Mouse (Mus musculus) forebrain, embryonic 11.5 days (tissue): ENCODE measurements around the gene Tnip3. TPM values are rescaled to one million over a fixed set of nuclear protein-coding genes. Genes with fewer than 3 reads are reported as not detected.

Experiments used
- ATAC-seq: fragments of 200-750 bp; cut with Nextera tagmentation; replicated peaks from 2 replicates; pipeline ENCODE4 v1.8.0; 2017; ENCODE audit warnings: moderate TSS enrichment; ENCODE audit not compliant: low FRiP score
- DNase-seq: peaks from one replicate; pipeline ENCODE4 v3.0.0-alpha.2; 2017; ENCODE audit warnings: low spot score
- H3K27ac ChIP-seq: fragments of 300-500 bp; sonication (generic); 2 replicates; pipeline ENCODE4 v1.5.1; 2014; ENCODE audit warnings: low read depth, low read length
- H3K27me3 ChIP-seq: fragments of 300-500 bp; sonication (generic); 2 replicates; pipeline ENCODE4 v1.6.1; 2014; ENCODE audit warnings: mild to moderate bottlenecking, low read length, mixed read lengths; ENCODE audit not compliant: control insufficient read depth, insufficient read depth
- H3K36me3 ChIP-seq: fragments of 300-500 bp; sonication (generic); 2 replicates; pipeline ENCODE4 v1.6.1; 2014; ENCODE audit warnings: mild to moderate bottlenecking, low read length, moderate library complexity, mixed read lengths; ENCODE audit not compliant: control insufficient read depth, insufficient read depth
- H3K4me1 ChIP-seq: fragments of 300-500 bp; sonication (generic); replicated peaks from 2 replicates; pipeline ENCODE4 v1.6.1; 2014; ENCODE audit warnings: low read length, mixed read lengths; ENCODE audit not compliant: control insufficient read depth, insufficient read depth
- H3K4me2 ChIP-seq: fragments of 300-500 bp; sonication (generic); 2 replicates; pipeline ENCODE4 v1.6.1; 2014; ENCODE audit warnings: low read depth, mild to moderate bottlenecking, low read length, moderate library complexity, mixed read lengths; ENCODE audit not compliant: severe bottlenecking
- H3K4me3 ChIP-seq: fragments of 300-500 bp; sonication (generic); 2 replicates; pipeline ENCODE4 v1.5.1; 2014; ENCODE audit warnings: low read depth, low read length
- H3K9ac ChIP-seq: fragments of 300-500 bp; sonication (generic); 2 replicates; pipeline ENCODE4 v1.6.1; 2014; ENCODE audit warnings: low read length
- H3K9me3 ChIP-seq: fragments of 300-500 bp; sonication (generic); 2 replicates; pipeline ENCODE4 v1.6.1; 2016; ENCODE audit warnings: low read length, mixed read lengths; ENCODE audit not compliant: control insufficient read depth
- WGBS: fragments of 180-500 bp; shearing (Covaris S2); extraction: QIAGEN DNeasy Blood & Tissue Kit; methylation state at CpG from one replicate; pipeline ENCODE4 v1.1.7; 2014; 5-methylcytosine and 5-hydroxymethylcytosine counted together
- polyA plus RNA-seq: library from polyadenylated mRNA; unstranded; fragments of >200 nt; fragmentation: Nextera tagmentation; extraction: Ambion mirVana; gene quantifications from 2 replicates; pipeline ENCODE4 v1.2.1, GENCODE M21; 2014

The Tnip3 gene
- polyA plus RNA-seq, 1 experiment from 2014 or later, result not detected

- Histone ChIP-seq H3K9me3 (no peaks in the 10 kb centered on the region), H3K9ac (no peak overlapping the region), H3K36me3 (no peaks in the 10 kb centered on the region), H3K4me3 (no peak overlapping the region), H3K27ac (no peak overlapping the region), H3K4me1 (no peaks in the 10 kb centered on the region), H3K27me3 (no peaks in the 10 kb centered on the region), H3K4me2 (no peak overlapping the region)
- no peak for DNase-seq
- ATAC-seq, result no peak
Measured at GRCm38 (mm10) chr6:65611834-65612233, 86.7 kb downstream of the Tnip3 start.

DNA sequence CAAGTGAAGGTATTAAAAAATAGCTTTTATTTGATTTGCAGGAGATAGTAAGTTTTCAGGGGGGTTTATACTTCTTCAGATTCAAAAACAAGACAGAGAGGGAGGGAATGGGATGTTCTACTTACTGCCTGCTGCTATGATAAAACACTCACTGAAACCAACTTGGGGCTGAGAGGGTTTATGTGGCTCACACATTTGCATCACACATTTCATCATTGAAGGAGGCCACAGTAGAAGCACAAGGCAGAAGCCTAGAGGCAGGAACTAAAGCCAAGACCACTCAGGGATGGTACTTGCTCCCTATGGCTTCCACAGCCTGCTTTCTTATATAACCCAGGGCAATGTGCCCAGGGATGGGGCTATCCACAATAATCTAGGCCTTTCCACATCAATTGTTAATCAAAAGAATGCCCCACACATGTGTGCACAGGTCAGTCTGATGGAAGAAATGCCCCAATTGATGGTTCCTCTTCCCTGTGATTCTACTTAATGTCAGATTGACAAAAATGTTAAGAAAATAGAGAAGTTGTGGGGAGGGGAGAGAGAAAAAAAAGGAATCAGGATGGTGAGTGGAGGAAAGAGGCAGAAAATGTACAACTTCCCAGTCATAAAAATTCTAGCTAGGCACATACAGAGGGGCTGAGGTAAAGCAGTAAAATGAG lies 88.9 kb downstream of the Tnip3 start:
- Histone ChIP-seq H3K9ac (no peak overlapping the region), H3K4me3 (no peak overlapping the region), H3K9me3 (no peaks in the 10 kb centered on the region), H3K27ac (no peak overlapping the region), H3K36me3 (no peaks in the 10 kb centered on the region), H3K27me3 (no peaks in the 10 kb centered on the region), H3K4me1 (no peaks in the 10 kb centered on the region), H3K4me2 (no peak overlapping the region)
- DNase-seq (no peak), ATAC-seq (no peak)

DNA sequence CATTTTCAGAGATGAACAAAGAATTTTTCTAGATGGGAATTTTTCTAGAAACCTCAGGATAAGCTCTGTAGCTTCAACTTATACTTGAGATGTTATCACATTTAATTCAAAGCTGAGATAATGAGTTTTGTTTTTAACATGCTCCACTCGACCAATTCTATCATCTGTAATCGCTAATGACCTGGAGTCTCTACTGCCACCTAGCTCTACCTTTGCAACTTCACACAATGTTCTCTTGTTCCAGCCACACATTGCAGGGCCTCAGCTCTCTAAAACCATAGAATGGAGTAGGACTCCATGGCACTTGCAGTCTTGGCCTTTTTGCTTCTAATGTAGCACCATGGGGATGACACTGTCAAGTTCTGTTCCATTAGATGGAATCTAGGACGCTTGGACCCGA lies 90.5 kb downstream of the Tnip3 start:
- 66% methylated on average over 4 of the region's 4 CpGs for WGBS
- no peak overlapping the region for H3K27ac ChIP-seq

GRCm38 (mm10) chr6:65621260-65621659 lies 96.1 kb downstream of the Tnip3 start:
- ATAC-seq (no peak), DNase-seq (no peak)
- H3K4me1 ChIP-seq, result no peaks in the 10 kb centered on the region
- H3K27me3 ChIP-seq, result no peaks in the 10 kb centered on the region
- H3K27ac ChIP-seq, result no peak overlapping the region
- H3K4me3 ChIP-seq, result no peak overlapping the region
- H3K9me3 ChIP-seq, result no peaks in the 10 kb centered on the region
- no peak overlapping the region for H3K4me2 ChIP-seq
- no peaks in the 10 kb centered on the region for H3K36me3 ChIP-seq
- H3K9ac ChIP-seq, result no peak overlapping the region

More for the DNA sequence above, 90.5 kb downstream of the Tnip3 start:
- no peaks in the 10 kb centered on the region for H3K36me3 ChIP-seq
- H3K4me2 ChIP-seq, result no peak overlapping the region
- no peak overlapping the region for H3K9ac ChIP-seq
- no peak overlapping the region for H3K4me3 ChIP-seq
- DNase-seq, result no peak
- H3K4me1 ChIP-seq, result no peaks in the 10 kb centered on the region
- ATAC-seq, result no peak
- no peaks in the 10 kb centered on the region for H3K9me3 ChIP-seq
- no peaks in the 10 kb centered on the region for H3K27me3 ChIP-seq

DNA sequence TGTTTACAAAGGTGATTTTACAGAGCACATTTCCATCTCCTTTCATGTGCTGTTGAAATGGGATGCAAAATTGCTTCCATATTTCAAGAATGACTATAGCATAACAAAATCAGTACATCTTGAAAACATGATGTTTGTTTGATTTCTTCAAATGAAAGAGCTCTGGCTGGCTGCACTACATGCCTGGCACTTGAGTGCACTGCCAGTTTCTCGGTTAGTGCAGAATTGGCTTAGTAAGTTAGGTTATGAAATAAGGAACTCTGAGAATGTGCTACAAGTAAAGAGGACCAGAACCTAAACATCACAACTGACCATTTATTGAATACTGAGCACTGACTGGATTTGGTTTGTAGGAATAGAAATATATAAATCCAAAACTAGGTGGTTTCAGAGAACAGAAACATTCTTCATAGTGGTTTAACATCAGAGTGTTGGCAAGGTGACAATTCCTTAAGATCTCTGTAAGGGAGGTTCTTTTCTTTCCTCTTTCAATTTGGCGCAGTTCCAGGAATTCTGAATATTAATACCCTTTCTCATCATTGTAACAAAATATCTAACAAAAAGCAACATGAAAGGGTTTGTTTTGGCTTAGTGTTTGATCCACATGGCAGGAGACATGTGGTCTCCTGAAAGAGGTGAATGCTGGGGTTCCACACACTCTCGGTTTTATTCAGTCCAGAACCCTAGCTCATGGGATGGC lies 98.1 kb downstream of the Tnip3 start:
- no peaks in the 10 kb centered on the region for H3K27me3 ChIP-seq
- ATAC-seq, result no peak

GRCm38 (mm10) chr6:65630578-65630977 lies 105.5 kb downstream of the Tnip3 start:
- Histone ChIP-seq H3K27me3 (no peaks in the 10 kb centered on the region), H3K4me2 (no peak overlapping the region), H3K4me1 (no peaks in the 10 kb centered on the region), H3K36me3 (no peaks in the 10 kb centered on the region), H3K9me3 (no peaks in the 10 kb centered on the region), H3K4me3 (no peak overlapping the region), H3K9ac (no peak overlapping the region), H3K27ac (no peak overlapping the region)
- ATAC-seq (no peak), DNase-seq (no peak)
- 91% methylated on average over 2 of the region's 2 CpGs for WGBS

More for the DNA sequence above, 98.1 kb downstream of the Tnip3 start:
- Histone ChIP-seq H3K4me3 (no peak overlapping the region), H3K9ac (no peak overlapping the region), H3K4me2 (no peak overlapping the region), H3K9me3 (no peaks in the 10 kb centered on the region), H3K36me3 (no peaks in the 10 kb centered on the region), H3K27ac (no peak overlapping the region), H3K4me1 (no peaks in the 10 kb centered on the region)
- 88% methylated on average over 3 of the region's 3 CpGs for WGBS
- no peak for DNase-seq

DNA sequence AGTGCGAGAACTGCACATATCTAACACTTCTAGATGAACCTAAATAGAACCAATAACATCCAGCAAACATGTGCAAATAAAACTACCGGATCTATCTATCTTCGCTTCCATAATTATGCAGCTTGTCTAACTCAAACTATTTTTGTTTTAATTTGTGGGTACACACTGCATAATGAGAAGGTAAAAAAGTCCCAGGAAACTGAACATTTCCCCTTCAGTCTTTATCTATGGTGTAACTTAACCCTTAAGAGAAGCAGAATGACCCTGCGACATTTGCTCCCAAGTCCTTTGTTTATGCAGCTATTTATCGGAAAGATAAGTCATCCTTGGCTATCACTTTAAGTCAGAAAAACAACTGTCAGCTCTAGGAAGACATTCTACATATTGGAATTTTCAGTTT lies 107.1 kb downstream of the Tnip3 start:
- no peaks in the 10 kb centered on the region for H3K9me3 ChIP-seq
- no peak overlapping the region for H3K4me2 ChIP-seq
- H3K27me3 ChIP-seq, result no peaks in the 10 kb centered on the region
- DNase-seq (no peak), ATAC-seq (no peak)
- H3K27ac ChIP-seq, result no peak overlapping the region
- 83% methylated on average over 5 of the region's 5 CpGs for WGBS
- H3K4me1 ChIP-seq, result no peaks in the 10 kb centered on the region
- H3K4me3 ChIP-seq, result no peak overlapping the region
- H3K36me3 ChIP-seq, result no peaks in the 10 kb centered on the region
- no peak overlapping the region for H3K9ac ChIP-seq

DNA sequence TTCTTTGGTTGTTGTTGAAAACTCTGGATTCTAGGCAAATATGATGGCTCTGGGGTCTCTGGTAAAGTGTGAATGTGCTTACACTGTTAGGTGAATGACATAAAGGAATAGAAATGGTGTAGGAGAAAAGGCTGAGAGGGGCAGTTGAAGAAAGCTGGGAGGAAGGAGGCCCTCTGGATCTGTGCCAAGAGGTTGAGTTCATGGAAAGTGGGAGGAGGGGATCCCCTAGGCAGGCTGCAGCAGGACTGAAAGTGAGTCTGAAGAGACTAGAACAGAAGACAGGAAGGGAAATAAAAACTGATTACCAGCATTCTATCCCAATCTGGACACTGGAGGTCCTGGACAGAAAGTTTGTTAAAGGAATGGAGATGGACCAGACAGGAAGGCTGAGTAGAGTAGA lies 117.3 kb downstream of the Tnip3 start:
- Histone ChIP-seq H3K4me3 (no peak overlapping the region), H3K9me3 (no peaks in the 10 kb centered on the region; the same call in 1 of the 2 replicates), H3K4me1 (no peaks in the 10 kb centered on the region), H3K36me3 (no peaks in the 10 kb centered on the region), H3K4me2 (no peak overlapping the region), H3K9ac (no peak overlapping the region), H3K27ac (no peak overlapping the region), H3K27me3 (no peaks in the 10 kb centered on the region)
- DNase-seq (no peak), ATAC-seq (no peak)

DNA sequence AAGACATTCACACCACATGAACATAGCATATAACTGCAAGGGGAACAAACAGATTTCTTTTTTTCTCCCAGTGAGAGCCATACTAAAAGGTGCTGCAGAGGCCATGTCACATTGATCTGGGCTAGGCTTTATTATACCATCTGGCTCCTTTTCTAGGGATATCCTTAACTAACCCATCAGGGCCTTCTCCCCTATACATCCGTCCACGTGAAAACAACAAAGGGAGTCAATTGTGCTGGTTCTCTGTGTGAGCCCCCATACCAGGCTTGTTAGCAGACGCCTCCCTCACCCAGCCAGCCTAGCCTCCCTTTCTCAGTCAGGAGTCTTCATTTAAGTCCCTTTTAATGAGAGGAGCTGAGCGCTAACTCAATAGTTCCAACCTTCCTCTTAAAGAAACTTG lies 119.0 kb downstream of the Tnip3 start:
- WGBS, result 11% methylated on average over 4 of the region's 4 CpGs
- DNase-seq (peak; percentile 56), ATAC-seq (peak; percentile 90)
- H3K4me1 ChIP-seq, result no peaks in the 10 kb centered on the region
- no peaks in the 10 kb centered on the region for H3K27me3 ChIP-seq
- H3K9ac ChIP-seq, result no peak overlapping the region
- peak overlapping the region; percentile 37; the same call in 1 of the 2 replicates for H3K27ac ChIP-seq
- no peaks in the 10 kb centered on the region for H3K36me3 ChIP-seq
- no peaks in the 10 kb centered on the region; the same call in 1 of the 2 replicates for H3K9me3 ChIP-seq
- H3K4me2 ChIP-seq, result no peak overlapping the region
- H3K4me3 ChIP-seq, result no peak overlapping the region
